Mouse (Mus musculus) embryonic facial prominence, embryonic 12.5 days (tissue): ENCODE results near the gene Cep72. TPM values are rescaled to one million over a fixed set of nuclear protein-coding genes. Genes with fewer than 3 reads are reported as not detected.

ENCODE experiments used
- ATAC-seq: fragments of 200-750 bp; cut with Nextera tagmentation; 2 replicates; pipeline ENCODE4 v1.8.0; 2017; ENCODE audit not compliant: insufficient number of reproducible peaks, insufficient read depth, low FRiP score, low TSS enrichment
- H3K27ac ChIP-seq: fragments of 300-500 bp; sonication (generic); 2 replicates; pipeline ENCODE4 v1.5.1; 2016; ENCODE audit warnings: mild to moderate bottlenecking
- H3K27me3 ChIP-seq: fragments of 300-500 bp; sonication (generic); 2 replicates; pipeline ENCODE4 v1.6.1; 2016; ENCODE audit warnings: mild to moderate bottlenecking, moderate library complexity
- H3K36me3 ChIP-seq: fragments of 300-500 bp; sonication (generic); 2 replicates; pipeline ENCODE4 v1.6.1; 2016; ENCODE audit warnings: mild to moderate bottlenecking
- H3K4me1 ChIP-seq: fragments of 300-500 bp; sonication (generic); 2 replicates; pipeline ENCODE4 v1.6.1; 2016
- H3K4me2 ChIP-seq: fragments of 300-500 bp; sonication (generic); replicated peaks from 2 replicates; pipeline ENCODE4 v1.6.1; 2016; ENCODE audit warnings: mild to moderate bottlenecking, moderate library complexity
- H3K4me3 ChIP-seq: fragments of 300-500 bp; sonication (generic); 2 replicates; pipeline ENCODE4 v1.5.1; 2016; ENCODE audit warnings: mild to moderate bottlenecking
- H3K9ac ChIP-seq: fragments of 300-500 bp; sonication (generic); 2 replicates; pipeline ENCODE4 v1.6.1; 2016; ENCODE audit warnings: mild to moderate bottlenecking, moderate library complexity
- H3K9me3 ChIP-seq: fragments of 300-500 bp; sonication (generic); 2 replicates; pipeline ENCODE4 v1.6.1; 2016; ENCODE audit warnings: mild to moderate bottlenecking, moderate library complexity
- WGBS: fragments of 180-500 bp; shearing (Covaris S2); methylation state at CpG from one replicate; pipeline ENCODE4 v1.1.7; 2016; 5-methylcytosine and 5-hydroxymethylcytosine counted together
- polyA plus RNA-seq: library from polyadenylated mRNA; unstranded; fragments of >200 nt; fragmentation: Nextera tagmentation; extraction: Ambion mirVana; gene quantifications from 2 replicates; pipeline ENCODE4 v1.2.1, GENCODE M21; 2016

The Cep72 gene
- polyA plus RNA-seq, 1 experiment from 2014 or later: 20.0 TPM

DNA sequence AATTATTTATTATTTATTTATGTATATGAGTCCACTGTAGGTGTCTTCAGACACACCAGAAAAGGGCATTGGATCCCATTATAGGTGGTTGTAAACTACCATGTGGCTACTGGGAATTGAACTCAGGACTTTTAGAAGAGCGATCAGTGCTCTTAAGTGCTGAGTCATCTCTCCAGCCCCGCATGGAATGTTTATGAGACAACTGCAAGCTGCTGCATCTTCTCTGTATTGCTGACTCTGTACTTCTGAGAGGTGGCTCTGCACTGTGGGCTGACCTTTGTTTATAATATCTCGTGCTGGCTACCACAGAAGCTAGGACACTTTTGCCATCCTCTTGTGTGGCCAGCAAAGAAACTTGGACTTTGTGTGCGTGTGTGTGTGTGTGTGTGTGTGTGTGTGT is 60.6 kb downstream of the Cep72 start:
- no peak overlapping the region for H3K4me2 ChIP-seq
- no peak overlapping the region for H3K9ac ChIP-seq
- H3K27me3 ChIP-seq: no peaks in the 10 kb centered on the region
- no peaks in the 10 kb centered on the region for H3K4me1 ChIP-seq
- 74% methylated on average over 4 of the region's 4 CpGs for WGBS
- no peak for ATAC-seq
- no peak overlapping the region for H3K4me3 ChIP-seq
- H3K36me3 ChIP-seq: no peaks in the 10 kb centered on the region
- H3K9me3 ChIP-seq: no peaks in the 10 kb centered on the region
- H3K27ac ChIP-seq: no peak overlapping the region

DNA sequence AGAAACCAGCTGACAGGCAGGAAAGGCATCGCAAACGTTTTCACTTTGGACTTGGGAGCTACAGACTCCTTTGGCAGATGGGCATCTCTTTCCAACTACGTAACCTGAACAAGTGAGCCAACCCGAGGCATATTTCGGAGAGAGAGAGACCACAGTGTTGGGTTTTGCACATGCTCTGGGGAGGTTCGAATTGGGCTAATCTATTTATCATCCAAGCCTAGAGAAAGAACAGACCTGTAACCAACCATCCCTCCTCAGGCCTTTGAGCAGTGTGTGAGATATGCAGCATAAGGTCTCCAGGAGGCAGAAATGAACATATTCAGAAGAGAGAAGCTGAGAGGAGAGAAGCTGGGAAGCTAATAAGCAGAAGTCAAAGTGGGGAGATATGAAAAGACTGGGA is 61.1 kb downstream of the Cep72 start:
- Histone ChIP-seq H3K9ac (no peak overlapping the region), H3K36me3 (no peaks in the 10 kb centered on the region), H3K9me3 (no peaks in the 10 kb centered on the region), H3K4me3 (no peak overlapping the region), H3K27ac (no peak overlapping the region), H3K4me1 (no peaks in the 10 kb centered on the region), H3K27me3 (no peaks in the 10 kb centered on the region), H3K4me2 (no peak overlapping the region)
- no peak for ATAC-seq
- WGBS: 79% methylated on average over 6 of the region's 6 CpGs

DNA sequence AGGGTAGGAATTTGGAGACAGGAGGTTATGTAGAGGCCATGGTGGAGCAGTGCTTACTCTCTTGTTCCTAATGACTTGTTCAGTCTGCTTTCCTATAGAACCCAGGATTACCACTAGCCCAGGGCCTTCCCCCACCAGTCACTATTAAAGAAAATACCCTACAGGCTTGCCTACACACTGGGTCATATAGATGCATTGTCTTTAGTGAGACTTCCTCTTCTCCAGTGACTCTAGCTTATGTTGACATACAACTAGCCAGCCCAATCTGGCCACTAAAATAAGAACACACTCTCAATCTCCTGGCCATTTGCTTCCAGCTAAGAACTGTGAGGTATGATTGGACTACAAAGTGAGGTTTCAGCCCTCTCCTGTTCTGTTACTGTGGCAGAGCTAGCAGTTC is 61.6 kb downstream of the Cep72 start:
- Histone ChIP-seq H3K4me3 (no peak overlapping the region), H3K9me3 (no peaks in the 10 kb centered on the region), H3K9ac (no peak overlapping the region), H3K4me2 (no peak overlapping the region), H3K27ac (no peak overlapping the region), H3K27me3 (no peaks in the 10 kb centered on the region), H3K4me1 (no peaks in the 10 kb centered on the region), H3K36me3 (no peaks in the 10 kb centered on the region)
- ATAC-seq: no peak

DNA sequence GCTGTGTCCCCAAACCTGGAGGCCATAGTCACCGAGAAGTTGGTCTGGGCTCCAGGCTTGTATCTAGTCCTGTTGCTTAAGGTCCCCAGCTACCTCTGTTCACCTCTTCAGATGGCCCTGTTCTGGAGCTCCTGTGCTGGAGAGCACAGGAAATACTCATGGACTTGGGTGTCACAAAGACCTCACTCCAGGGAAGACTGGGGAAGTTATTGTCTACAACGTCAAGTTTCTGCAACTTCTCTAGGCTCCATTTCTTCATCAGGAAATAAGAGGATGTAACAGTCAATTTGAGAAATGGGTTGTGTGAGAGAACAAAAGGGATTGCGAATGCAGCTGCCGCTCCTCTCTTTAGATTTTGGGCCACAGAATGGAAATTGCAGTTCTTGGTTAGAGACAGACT is 65.6 kb downstream of the Cep72 start:
- Histone ChIP-seq H3K27ac (no peak overlapping the region), H3K4me1 (no peaks in the 10 kb centered on the region), H3K27me3 (no peaks in the 10 kb centered on the region), H3K9ac (no peak overlapping the region), H3K4me2 (no peak overlapping the region), H3K4me3 (no peak overlapping the region), H3K9me3 (no peaks in the 10 kb centered on the region), H3K36me3 (no peaks in the 10 kb centered on the region)
- WGBS: 87% methylated on average over 4 of the region's 4 CpGs
- no peak for ATAC-seq

DNA sequence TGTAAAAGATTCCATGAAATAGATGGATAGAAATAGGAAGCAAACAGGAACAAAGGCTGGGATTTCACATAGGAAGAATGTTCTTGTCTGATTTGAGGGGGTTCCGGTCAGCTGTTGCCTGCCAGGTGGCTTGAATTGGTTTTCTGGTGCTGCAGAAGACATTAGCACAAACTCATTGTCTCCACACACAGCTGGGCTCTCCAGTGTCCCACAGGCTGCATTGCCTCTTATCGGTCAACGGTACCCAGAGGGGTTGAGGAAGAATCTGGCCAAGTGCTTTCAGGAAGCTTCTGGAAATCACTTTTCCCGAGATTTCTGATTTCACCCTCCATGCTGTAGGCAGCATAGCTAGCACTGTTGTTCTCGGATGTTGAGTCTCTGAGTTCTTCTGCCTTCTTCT is 70.8 kb downstream of the Cep72 start:
- Histone ChIP-seq H3K4me3 (no peak overlapping the region), H3K4me1 (no peaks in the 10 kb centered on the region), H3K9me3 (no peaks in the 10 kb centered on the region), H3K36me3 (no peaks in the 10 kb centered on the region), H3K9ac (no peak overlapping the region), H3K4me2 (no peak overlapping the region), H3K27ac (no peak overlapping the region), H3K27me3 (no peaks in the 10 kb centered on the region)
- 81% methylated on average over 5 of the region's 5 CpGs for WGBS
- ATAC-seq: no peak

DNA sequence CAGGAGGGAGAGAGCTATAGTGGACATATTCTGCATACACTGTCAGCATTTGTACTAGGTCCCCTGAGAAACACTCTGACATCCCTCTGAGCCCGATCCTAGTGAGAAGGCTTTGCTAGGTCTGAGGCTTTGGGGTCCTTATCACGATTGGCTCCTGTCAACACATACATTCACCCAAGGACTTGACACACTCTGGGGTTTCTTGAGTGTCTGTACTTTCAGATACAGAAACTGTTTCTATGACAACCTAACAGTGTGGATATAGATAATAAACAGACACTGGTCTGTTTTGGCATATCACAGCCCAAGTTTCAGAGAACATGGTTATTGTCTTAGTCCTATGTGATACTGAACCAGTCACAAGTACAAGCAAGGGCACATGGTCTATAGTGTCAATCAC is 71.3 kb downstream of the Cep72 start:
- Histone ChIP-seq H3K27ac (no peak overlapping the region), H3K4me3 (no peak overlapping the region), H3K4me1 (no peaks in the 10 kb centered on the region), H3K27me3 (no peaks in the 10 kb centered on the region), H3K9ac (no peak overlapping the region), H3K9me3 (no peaks in the 10 kb centered on the region), H3K4me2 (no peak overlapping the region), H3K36me3 (no peaks in the 10 kb centered on the region)
- WGBS: 77% methylated on average over 2 of the region's 2 CpGs
- ATAC-seq: no peak

DNA sequence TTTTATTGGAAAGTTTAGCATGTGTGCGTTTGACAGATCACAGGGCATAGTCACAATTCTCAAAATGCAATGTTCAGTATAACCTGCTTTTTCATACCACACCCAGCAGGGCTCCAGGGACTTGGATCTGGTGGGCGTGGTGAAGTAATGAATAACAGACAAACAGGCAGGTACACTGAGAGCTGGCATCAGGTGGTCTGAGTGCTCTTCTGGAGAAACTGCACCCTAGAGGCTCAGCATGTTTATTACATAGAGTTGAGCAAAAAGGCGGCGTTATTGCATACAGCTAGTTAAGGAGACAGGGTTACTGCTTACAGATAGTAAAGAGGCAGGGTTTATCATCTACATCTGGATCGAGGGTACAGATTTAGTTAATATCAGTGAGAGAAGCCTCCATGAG is 71.8 kb downstream of the Cep72 start:
- Histone ChIP-seq H3K9ac (no peak overlapping the region), H3K36me3 (no peaks in the 10 kb centered on the region), H3K9me3 (no peaks in the 10 kb centered on the region), H3K27me3 (no peaks in the 10 kb centered on the region), H3K4me1 (no peaks in the 10 kb centered on the region), H3K4me3 (no peak overlapping the region), H3K4me2 (no peak overlapping the region), H3K27ac (no peak overlapping the region)
- ATAC-seq: no peak
- WGBS: 73% methylated on average over 5 of the region's 5 CpGs

Other genes starting within 250 kb of the Cep72 start
- gene Nkd2, start 214.7 kb downstream of the Cep72 start, polyA plus RNA-seq: 25.2 and 27.7 TPM in 2 replicates
- 45.5 and 48.4 TPM in 2 replicates for gene Trip13, start 124.5 kb downstream of the Cep72 start, polyA plus RNA-seq
- 65.4 and 66.6 TPM in 2 replicates for gene Brd9, start 124.5 kb downstream of the Cep72 start, polyA plus RNA-seq
- not detected in 2 replicates for gene Zdhhc11, start 98.4 kb downstream of the Cep72 start, polyA plus RNA-seq
- gene Tppp, start 52.9 kb downstream of the Cep72 start, polyA plus RNA-seq: 0.89 and 1.1 TPM in 2 replicates
- not detected in 2 replicates for gene Slc9a3, start 59.2 kb upstream of the Cep72 start, polyA plus RNA-seq
- 78.3 and 79.8 TPM in 2 replicates for gene Exoc3, start 146.4 kb upstream of the Cep72 start, polyA plus RNA-seq
- 1.2 and 1.7 TPM in 2 replicates for gene Ahrr, start 230.0 kb upstream of the Cep72 start, polyA plus RNA-seq